Mouse (Mus musculus): ENCODE results near the gene Eci3. TPM values are rescaled to one million over a fixed set of nuclear protein-coding genes. Genes with fewer than 3 reads are reported as not detected.
"Not testable (repeated sequence)": the region's sequence is repeated elsewhere in the genome, so short reads cannot be mapped to it uniquely, and the experiment has no call there.

Gene Eci3
- polyA plus RNA-seq, 1 experiment from 2014 or later: 1.2 TPM

DNA sequence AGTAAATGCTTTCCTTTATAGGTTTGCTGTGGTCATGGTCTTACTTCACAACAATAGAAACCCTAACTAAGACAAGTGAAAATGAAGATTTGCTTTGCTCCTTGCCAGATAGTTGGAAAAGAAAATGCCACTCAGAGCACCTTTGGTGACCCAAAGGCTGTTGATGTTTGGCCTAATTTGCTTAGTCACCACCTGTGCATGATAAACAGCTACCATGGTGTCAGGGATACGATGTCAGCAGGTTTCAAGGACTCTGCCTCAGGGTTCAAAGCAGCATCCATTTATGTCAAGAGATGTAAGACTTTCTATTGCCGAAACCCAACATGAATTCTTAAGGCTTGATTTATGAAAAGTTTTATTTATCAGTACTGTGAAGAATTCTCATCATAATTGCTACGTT lies 13.8 kb upstream of the Eci3 start:
- H3K9me3 ChIP-seq (ENCODE audit: control insufficient read depth, low read length): no peaks in the 10 kb centered on the region
- DNase-seq (ENCODE audit: low spot score) (no peak), ATAC-seq (ENCODE audit: low FRiP score) (no peak)
- no peaks in the 10 kb centered on the region for H3K36me3 ChIP-seq (ENCODE audit: control insufficient read depth, insufficient read depth, low read length)
- no peaks in the 10 kb centered on the region for H3K4me1 ChIP-seq (replicated peaks; ENCODE audit: control insufficient read depth, insufficient read depth, low read length)
- 92% methylated on average over 3 of the region's 3 CpGs for WGBS
- no peak overlapping the region for H3K4me2 ChIP-seq (replicated peaks; ENCODE audit: low read depth, low read length)
- no peak overlapping the region for H3K9ac ChIP-seq (ENCODE audit: low read depth, low read length)
- no peaks in the 10 kb centered on the region for H3K27me3 ChIP-seq (ENCODE audit: control insufficient read depth, insufficient read depth, low read length)
- no peak overlapping the region for H3K4me3 ChIP-seq (ENCODE audit: low read depth, low read length)
- no peak overlapping the region for H3K27ac ChIP-seq (ENCODE audit: low read depth, low read length)

DNA sequence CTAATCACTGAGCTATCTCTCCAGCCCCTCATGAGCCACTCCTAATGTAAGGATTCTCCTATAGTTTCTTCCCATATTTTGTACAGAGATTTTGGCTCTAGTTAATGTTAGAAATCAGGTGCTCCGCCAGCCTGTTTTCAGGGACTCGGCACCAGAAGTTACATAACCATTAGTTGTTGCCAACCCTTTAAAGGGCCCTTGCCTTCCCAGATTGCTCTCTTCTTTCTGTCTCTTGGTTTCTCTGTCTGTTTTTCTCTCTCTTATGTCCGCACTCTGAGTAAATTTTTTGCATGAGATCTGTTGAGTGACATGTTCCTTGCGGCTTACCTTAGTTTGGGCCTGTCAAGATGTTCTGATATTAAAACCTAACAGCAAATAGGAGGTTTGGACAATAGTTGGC lies 12.5 kb upstream of the Eci3 start:
- no peak overlapping the region for H3K4me2 ChIP-seq (replicated peaks; ENCODE audit: low read depth, low read length)
- ATAC-seq (ENCODE audit: low FRiP score): no peak
- WGBS: 98% methylated on average over 4 of the region's 4 CpGs
- H3K9ac ChIP-seq (ENCODE audit: low read depth, low read length): no peak overlapping the region
- H3K9me3 ChIP-seq (ENCODE audit: control insufficient read depth, low read length): no peaks in the 10 kb centered on the region
- no peak overlapping the region for H3K4me3 ChIP-seq (ENCODE audit: low read depth, low read length)
- H3K36me3 ChIP-seq (ENCODE audit: control insufficient read depth, insufficient read depth, low read length): no peaks in the 10 kb centered on the region
- no peaks in the 10 kb centered on the region for H3K27me3 ChIP-seq (ENCODE audit: control insufficient read depth, insufficient read depth, low read length)
- H3K27ac ChIP-seq (ENCODE audit: low read depth, low read length): no peak overlapping the region
- no peaks in the 10 kb centered on the region for H3K4me1 ChIP-seq (replicated peaks; ENCODE audit: control insufficient read depth, insufficient read depth, low read length)
- no peak for DNase-seq (ENCODE audit: low spot score)

DNA sequence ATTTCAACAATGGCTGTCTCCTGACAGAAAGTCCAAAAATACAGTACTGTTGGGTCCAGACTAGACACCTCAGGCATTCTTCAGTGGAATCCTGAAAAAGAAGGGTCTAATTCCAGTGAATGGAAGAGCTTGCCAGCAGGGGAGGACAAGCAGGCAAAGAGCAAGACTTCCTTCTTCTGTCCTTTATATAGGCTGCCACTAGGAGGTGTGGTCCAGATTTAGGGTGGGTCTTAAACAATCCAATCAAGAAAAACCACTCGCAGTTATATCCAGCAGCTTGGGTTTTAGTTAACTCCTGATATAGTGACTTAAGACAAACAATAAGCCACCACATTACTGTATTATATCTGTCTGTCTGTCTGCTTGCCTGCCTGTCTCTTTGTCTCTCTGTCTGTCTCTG lies 10.2 kb upstream of the Eci3 start:
- DNase-seq (ENCODE audit: low spot score) (no peak), ATAC-seq (ENCODE audit: low FRiP score) (no peak)

DNA sequence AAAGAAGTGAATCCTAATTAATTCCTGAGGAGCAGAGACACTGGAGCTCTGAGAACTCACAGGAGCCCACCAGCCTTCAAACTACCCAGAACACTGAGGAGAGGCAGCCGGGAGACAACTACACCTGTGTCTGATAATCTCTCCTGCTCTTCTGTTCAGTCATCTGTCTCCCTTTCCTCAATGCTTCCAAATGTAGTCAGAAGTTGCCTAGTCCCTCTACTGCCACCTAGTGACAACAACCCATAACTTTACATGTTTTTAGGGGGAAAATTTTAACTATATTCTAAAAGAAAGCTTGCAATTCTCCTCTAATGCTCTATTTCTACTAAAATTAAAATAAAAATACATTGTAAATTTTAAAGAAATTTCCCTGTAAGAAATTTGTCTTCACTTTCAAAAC lies 9.5 kb upstream of the Eci3 start:
- Histone ChIP-seq H3K27ac (ENCODE audit: low read depth, low read length) (no peak overlapping the region), H3K27me3 (ENCODE audit: control insufficient read depth, insufficient read depth, low read length) (no peaks in the 10 kb centered on the region), H3K9ac (ENCODE audit: low read depth, low read length) (no peak overlapping the region), H3K9me3 (ENCODE audit: control insufficient read depth, low read length) (no peaks in the 10 kb centered on the region), H3K4me2 (replicated peaks; ENCODE audit: low read depth, low read length) (no peak overlapping the region), H3K4me1 (replicated peaks; ENCODE audit: control insufficient read depth, insufficient read depth, low read length) (no peaks in the 10 kb centered on the region), H3K4me3 (ENCODE audit: low read depth, low read length) (no peak overlapping the region), H3K36me3 (ENCODE audit: control insufficient read depth, insufficient read depth, low read length) (no peaks in the 10 kb centered on the region)
- 40% methylated on average over 1 of the region's 1 CpGs for WGBS
- peak; percentile 57 for DNase-seq (ENCODE audit: low spot score)
- ATAC-seq (ENCODE audit: low FRiP score): no peak

More for the DNA sequence above, 10.2 kb upstream of the Eci3 start:
- no peak overlapping the region for H3K27ac ChIP-seq (ENCODE audit: low read depth, low read length)
- H3K9ac ChIP-seq (ENCODE audit: low read depth, low read length): no peak overlapping the region
- 41% methylated on average over 1 of the region's 1 CpGs for WGBS
- no peaks in the 10 kb centered on the region for H3K36me3 ChIP-seq (ENCODE audit: control insufficient read depth, insufficient read depth, low read length)
- H3K27me3 ChIP-seq (ENCODE audit: control insufficient read depth, insufficient read depth, low read length): no peaks in the 10 kb centered on the region
- no peaks in the 10 kb centered on the region for H3K9me3 ChIP-seq (ENCODE audit: control insufficient read depth, low read length)
- H3K4me3 ChIP-seq (ENCODE audit: low read depth, low read length): no peak overlapping the region
- no peaks in the 10 kb centered on the region for H3K4me1 ChIP-seq (replicated peaks; ENCODE audit: control insufficient read depth, insufficient read depth, low read length)
- no peak overlapping the region for H3K4me2 ChIP-seq (replicated peaks; ENCODE audit: low read depth, low read length)

DNA sequence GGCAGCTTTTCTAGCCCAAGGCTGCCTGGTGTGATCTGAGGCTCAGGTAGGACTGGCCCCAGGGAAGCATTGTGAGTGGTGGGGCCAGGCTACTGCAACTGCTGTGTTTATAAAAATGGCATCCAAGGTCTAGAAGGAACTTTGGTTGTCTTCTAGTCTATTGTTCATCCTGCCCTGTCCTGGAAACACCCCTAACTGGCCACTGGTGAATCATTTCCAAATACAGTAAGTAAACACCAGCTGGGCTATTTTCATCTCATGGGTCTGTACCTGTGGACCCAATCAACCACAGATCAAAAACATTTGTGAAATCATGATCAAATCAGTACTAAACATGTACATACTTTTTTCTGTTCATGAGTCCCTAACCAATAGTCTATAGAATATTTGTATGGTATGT lies 8.8 kb upstream of the Eci3 start:
- not testable (repeated sequence) for DNase-seq (ENCODE audit: low spot score); H3K27ac ChIP-seq (ENCODE audit: low read depth, low read length); H3K4me1 ChIP-seq (replicated peaks; ENCODE audit: control insufficient read depth, insufficient read depth, low read length); H3K36me3 ChIP-seq (ENCODE audit: control insufficient read depth, insufficient read depth, low read length); H3K27me3 ChIP-seq (ENCODE audit: control insufficient read depth, insufficient read depth, low read length); ATAC-seq (ENCODE audit: low FRiP score); H3K9ac ChIP-seq (ENCODE audit: low read depth, low read length); H3K9me3 ChIP-seq (ENCODE audit: control insufficient read depth, low read length); H3K4me2 ChIP-seq (replicated peaks; ENCODE audit: low read depth, low read length); H3K4me3 ChIP-seq (ENCODE audit: low read depth, low read length)

DNA sequence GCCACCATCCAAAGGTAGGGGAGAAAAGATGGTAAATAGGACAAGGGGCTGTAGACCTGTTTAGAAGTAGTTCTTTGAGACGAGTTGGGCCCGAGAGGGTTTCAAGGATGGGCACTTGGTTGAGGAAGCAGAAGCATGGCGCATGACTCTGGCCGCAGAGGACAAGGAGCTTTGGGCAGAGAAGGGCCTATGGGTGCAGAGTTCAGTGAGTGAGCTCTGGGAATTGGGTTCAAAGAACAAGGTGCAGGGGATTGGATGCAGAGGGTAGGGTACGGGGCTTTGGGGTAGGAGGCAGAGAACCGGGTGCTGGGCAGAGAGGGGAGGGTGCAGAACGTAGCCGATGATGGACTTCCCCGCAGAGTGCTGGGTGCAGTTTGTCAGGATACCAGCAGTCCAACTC lies 2.0 kb upstream of the Eci3 start:
- H3K27ac ChIP-seq (ENCODE audit: low read depth, low read length); H3K27me3 ChIP-seq (ENCODE audit: control insufficient read depth, insufficient read depth, low read length); H3K9me3 ChIP-seq (ENCODE audit: control insufficient read depth, low read length); DNase-seq (ENCODE audit: low spot score); ATAC-seq (ENCODE audit: low FRiP score); H3K9ac ChIP-seq (ENCODE audit: low read depth, low read length); H3K4me2 ChIP-seq (replicated peaks; ENCODE audit: low read depth, low read length); H3K4me3 ChIP-seq (ENCODE audit: low read depth, low read length); H3K36me3 ChIP-seq (ENCODE audit: control insufficient read depth, insufficient read depth, low read length); H3K4me1 ChIP-seq (replicated peaks; ENCODE audit: control insufficient read depth, insufficient read depth, low read length): not testable (repeated sequence)
- WGBS: 61% methylated on average over 9 of the region's 9 CpGs

DNA sequence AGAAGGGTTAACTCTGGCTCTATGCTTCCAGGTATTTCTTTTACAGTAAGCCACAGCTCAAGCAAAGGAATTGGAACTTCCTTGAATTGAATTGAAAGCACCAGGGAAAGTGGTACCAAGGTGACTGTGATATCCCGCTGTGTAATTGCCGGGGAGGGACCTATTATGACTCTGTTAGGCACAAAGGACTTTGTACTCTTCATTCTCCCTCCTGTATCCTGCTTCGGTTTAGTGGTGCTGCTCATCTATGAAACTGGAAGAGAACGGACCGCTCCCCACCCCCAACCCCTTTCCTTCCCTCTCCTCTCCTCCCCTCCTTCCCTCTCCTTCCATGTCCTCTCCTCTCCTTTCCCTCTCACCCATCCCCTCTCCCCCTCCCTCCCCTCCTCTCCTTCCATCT lies 1.3 kb upstream of the Eci3 start:
- H3K9ac ChIP-seq (ENCODE audit: low read depth, low read length): no peak overlapping the region
- DNase-seq (ENCODE audit: low spot score): no peak
- H3K4me2 ChIP-seq (replicated peaks; ENCODE audit: low read depth, low read length): peak overlapping the region; percentile 54
- H3K9me3 ChIP-seq (ENCODE audit: control insufficient read depth, low read length): no peaks in the 10 kb centered on the region
- no peak overlapping the region for H3K27ac ChIP-seq (ENCODE audit: low read depth, low read length)
- WGBS: under 1% methylated on average over 5 of the region's 5 CpGs
- no peak overlapping the region for H3K4me3 ChIP-seq (ENCODE audit: low read depth, low read length)
- no peaks in the 10 kb centered on the region for H3K36me3 ChIP-seq (ENCODE audit: control insufficient read depth, insufficient read depth, low read length)
- ATAC-seq (ENCODE audit: low FRiP score): no peak
- peaks cover 2% of the 10 kb centered on the region for H3K27me3 ChIP-seq (ENCODE audit: control insufficient read depth, insufficient read depth, low read length)
- no peaks in the 10 kb centered on the region for H3K4me1 ChIP-seq (replicated peaks; ENCODE audit: control insufficient read depth, insufficient read depth, low read length)

DNA sequence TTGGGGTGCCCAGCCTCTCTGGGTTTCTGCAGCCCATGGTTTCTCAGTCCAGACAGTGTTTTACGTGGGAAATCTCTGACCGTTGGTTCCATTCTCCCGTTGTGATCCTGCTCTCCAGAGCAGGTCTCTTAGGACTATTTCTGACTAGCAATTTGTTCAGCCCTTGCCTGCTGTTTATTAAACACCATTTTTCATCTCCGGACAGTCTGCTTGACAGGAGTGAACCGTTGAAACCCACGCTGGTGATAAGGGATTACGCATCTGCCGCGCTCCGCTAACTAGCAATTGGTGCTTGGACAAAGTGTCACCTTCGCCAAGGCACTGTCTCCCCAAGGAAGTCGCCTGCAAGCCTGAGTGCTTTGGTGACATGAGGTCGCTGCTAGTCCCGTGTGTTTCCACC lies 809 bp upstream of the Eci3 start:
- Histone ChIP-seq H3K9me3 (ENCODE audit: control insufficient read depth, low read length) (no peaks in the 10 kb centered on the region), H3K4me2 (replicated peaks; ENCODE audit: low read depth, low read length) (peak overlapping the region; percentile 54), H3K9ac (ENCODE audit: low read depth, low read length) (no peak overlapping the region), H3K27ac (ENCODE audit: low read depth, low read length) (no peak overlapping the region), H3K27me3 (ENCODE audit: control insufficient read depth, insufficient read depth, low read length) (peaks cover 2% of the 10 kb centered on the region), H3K4me1 (replicated peaks; ENCODE audit: control insufficient read depth, insufficient read depth, low read length) (no peaks in the 10 kb centered on the region), H3K4me3 (ENCODE audit: low read depth, low read length) (peak overlapping the region; percentile 27; the same call in 1 of the 2 replicates), H3K36me3 (ENCODE audit: control insufficient read depth, insufficient read depth, low read length) (no peaks in the 10 kb centered on the region)
- ATAC-seq (ENCODE audit: low FRiP score) (peak; percentile 53; the same call in 1 of the 2 replicates), DNase-seq (ENCODE audit: low spot score) (peak; percentile 53)
- WGBS: 5% methylated on average over 14 of the region's 14 CpGs

DNA sequence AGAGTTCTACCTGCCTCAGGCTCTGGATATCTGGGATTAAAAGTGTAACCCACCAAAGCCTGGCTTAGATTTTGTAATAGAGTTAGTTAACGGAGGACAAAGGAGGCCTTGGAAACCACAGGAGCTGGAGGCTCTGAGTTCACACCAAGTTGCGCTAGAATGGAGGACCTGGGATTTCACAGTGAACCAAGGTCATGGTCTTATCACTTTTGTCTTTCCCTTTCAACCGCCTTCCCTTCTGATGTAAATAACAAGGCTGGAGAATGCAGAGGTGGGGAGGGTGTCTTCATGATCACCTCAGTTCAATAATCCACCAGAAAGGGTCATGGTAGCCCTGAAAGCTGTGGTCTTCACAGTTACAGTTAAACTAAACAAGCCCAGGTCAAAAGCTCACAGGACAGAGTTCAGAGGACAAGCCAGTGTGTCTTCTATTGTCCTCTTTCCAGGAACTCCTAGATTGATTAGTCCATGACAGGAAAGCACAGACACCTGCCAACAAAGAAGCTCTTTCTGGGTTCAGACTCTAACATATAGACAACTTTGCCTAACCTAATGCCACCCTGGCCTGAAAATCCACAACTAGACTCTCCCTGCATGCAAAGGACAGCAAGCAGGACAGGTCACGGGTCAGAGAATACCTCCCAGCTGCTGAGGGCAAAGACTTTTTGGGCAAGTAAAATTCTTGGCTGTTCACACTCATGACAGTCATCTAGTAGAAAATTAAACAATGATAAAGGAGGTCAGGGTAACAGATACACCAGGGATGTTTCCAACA lies 2.4 kb downstream of the Eci3 start:
- Histone ChIP-seq H3K36me3 (ENCODE audit: control insufficient read depth, insufficient read depth, low read length) (no peaks in the 10 kb centered on the region), H3K4me3 (ENCODE audit: low read depth, low read length) (no peak overlapping the region), H3K4me2 (replicated peaks; ENCODE audit: low read depth, low read length) (no peak overlapping the region), H3K27me3 (ENCODE audit: control insufficient read depth, insufficient read depth, low read length) (peaks cover 2% of the 10 kb centered on the region), H3K9ac (ENCODE audit: low read depth, low read length) (no peak overlapping the region), H3K4me1 (replicated peaks; ENCODE audit: control insufficient read depth, insufficient read depth, low read length) (no peaks in the 10 kb centered on the region), H3K27ac (ENCODE audit: low read depth, low read length) (no peak overlapping the region), H3K9me3 (ENCODE audit: control insufficient read depth, low read length) (no peaks in the 10 kb centered on the region)
- ATAC-seq (ENCODE audit: low FRiP score) (no peak), DNase-seq (ENCODE audit: low spot score) (no peak)
- WGBS: 87% methylated on average over 4 of the region's 4 CpGs
